Mouse (Mus musculus) megakaryocyte, embryonic 14.5 days (primary cell): ENCODE measurements around the gene Cenpu.

ENCODE experiments used
- FLI1 ChIP-seq: IDR thresholded peaks from 2 replicates; pipeline ENCODE4 v1.6.1; 2012; ENCODE audit warnings: low read length, inconsistent platforms, mixed read lengths
- GATA1 ChIP-seq: IDR thresholded peaks from 3 replicates; pipeline ENCODE4 v1.6.1; 2012; ENCODE audit warnings: mixed read lengths, low read length, inconsistent platforms, borderline replicate concordance

GRCm38 (mm10) chr8:46567946-46568345 is 16.1 kb downstream of the Cenpu start:
- TF ChIP-seq FLI1 (no peak), GATA1 (no peak)
